Mouse (Mus musculus): Measurements from ENCODE around the gene Ifitm5. TPM values are rescaled to one million over a fixed set of nuclear protein-coding genes. Genes with fewer than 3 reads are reported as not detected.

Ifitm5 gene
- not detected in 2 replicates for polyA plus RNA-seq (2012)

DNA sequence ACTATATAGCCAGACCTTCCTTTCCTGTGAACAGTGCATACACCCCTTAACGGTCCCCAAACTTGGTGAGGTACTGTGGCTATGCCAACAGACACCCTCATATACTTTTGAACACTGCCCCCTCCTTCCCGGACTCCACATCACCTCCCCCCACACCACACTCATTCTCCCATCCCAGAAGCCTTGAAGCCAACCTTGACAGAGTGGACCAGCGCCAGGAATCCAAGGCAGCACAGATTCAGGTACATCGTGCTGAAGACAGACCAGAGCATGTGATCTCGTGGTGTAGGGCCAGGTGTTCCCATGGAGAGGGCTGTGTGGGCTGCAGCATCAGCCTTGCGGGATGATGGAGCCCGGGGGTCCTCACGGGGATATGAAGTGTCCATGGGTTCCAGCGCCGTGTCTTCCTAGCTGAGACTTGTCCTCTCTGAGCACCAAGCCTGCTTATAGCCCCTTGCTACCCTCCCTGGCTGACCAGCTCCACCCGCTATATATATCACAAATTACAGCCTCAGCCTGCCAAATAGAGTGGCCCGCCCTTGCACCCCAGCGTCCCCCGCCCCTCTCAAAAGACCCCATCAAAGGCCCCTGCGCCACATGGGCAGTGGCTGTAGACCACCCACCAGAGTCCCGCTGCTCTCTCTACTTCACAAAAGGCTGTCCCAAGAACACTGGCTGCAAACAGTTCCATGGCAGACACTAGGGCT lies at the start of gene Ifitm5:
Gene Ifitm5, minus strand, starts transcription at position 468 of the 707 bp plus-strand sequence.
- no peak within 1 kb of the TSS for H3K4me3 ChIP-seq (replicated peaks)
- peaks cover 9% of the 10 kb centered on the region for H3K4me1 ChIP-seq (ENCODE audit: control insufficient read depth)
- H3K36me3 ChIP-seq (ENCODE audit: control insufficient read depth): peaks cover 38% of the 10 kb centered on the region; the same call in 1 of the 2 replicates
- no peaks in the 10 kb centered on the region for H3K27me3 ChIP-seq (ENCODE audit: control insufficient read depth)
- no peaks in the 10 kb centered on the region for H3K9me3 ChIP-seq (ENCODE audit: control insufficient read depth, low read length)
- TF ChIP-seq TAL1 (IDR thresholded peaks at IDR 0.05; ENCODE audit: low read length): no peak
- no peak for TF ChIP-seq GATA1 (IDR thresholded peaks at IDR 0.05; ENCODE audit: low read length)

DNA sequence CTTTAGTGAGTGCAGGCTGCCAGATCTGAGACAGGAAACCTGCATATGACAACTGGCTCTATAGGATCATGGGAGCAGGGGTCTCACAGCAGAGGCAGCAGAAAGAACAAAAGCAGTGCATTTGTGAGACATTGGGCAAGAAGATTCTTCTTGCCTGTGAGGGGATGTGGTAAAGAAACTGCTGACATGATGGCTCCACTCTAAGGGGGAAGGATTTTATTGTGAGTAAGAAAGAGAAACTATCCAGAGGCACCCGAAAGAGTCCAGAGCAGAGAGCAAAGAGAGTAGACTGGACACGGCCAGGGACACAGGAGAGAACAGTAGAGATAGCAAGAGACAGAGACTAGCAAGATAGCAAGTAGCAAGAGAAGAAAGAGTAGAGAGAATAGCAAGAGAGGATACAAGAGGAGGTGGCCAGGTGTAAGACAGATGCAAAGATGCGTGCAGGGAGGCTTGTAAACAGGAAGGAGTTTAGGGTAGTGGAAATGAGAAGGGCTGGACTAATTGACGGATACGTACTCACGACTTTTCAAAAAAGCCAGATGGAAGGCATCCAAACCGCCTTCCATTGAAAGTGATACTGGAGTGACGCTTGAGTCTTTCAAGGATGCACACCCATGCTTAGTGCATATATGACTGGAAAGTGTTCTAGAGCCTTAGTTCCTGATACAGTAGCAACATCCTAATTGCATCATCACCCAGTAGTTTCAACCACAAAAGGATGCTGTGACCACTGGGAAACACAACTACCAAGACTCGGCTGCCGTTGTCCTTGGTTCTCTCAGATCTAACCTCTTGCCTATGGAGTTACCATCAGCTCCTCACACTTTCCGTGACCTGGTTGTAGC lies 49.0 kb upstream of the Ifitm5 start:
- H3K36me3 ChIP-seq (ENCODE audit: control insufficient read depth): no peaks in the 10 kb centered on the region
- H3K27me3 ChIP-seq (ENCODE audit: control insufficient read depth): no peaks in the 10 kb centered on the region
- no peaks in the 10 kb centered on the region for H3K9me3 ChIP-seq (ENCODE audit: control insufficient read depth, low read length)
- no peaks in the 10 kb centered on the region for H3K4me1 ChIP-seq (ENCODE audit: control insufficient read depth)
- TF ChIP-seq GATA1 (IDR thresholded peaks at IDR 0.05; ENCODE audit: low read length) (no peak), TAL1 (IDR thresholded peaks at IDR 0.05; ENCODE audit: low read length) (no peak)
- H3K4me3 ChIP-seq (replicated peaks): no peak overlapping the region

DNA sequence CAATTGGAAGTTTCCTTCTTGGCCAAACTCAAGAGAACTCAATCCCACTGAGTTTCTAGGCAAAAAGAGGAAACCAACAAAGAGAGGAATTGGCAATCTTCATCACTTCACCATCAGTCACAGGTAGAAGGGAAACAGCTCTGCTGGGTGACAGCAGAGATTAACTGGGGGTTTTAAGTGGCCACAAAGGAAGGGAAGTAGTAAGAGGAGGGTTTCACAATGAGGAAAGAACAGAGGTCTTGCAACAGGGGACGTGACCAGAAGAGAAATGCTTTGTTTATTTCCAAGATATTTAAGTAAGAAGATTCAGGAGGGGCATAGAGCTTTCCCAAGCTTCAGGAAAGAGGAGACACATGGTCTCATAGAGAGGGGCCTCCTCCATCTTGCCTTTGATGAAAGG lies 47.7 kb upstream of the Ifitm5 start:
- H3K4me1 ChIP-seq (ENCODE audit: control insufficient read depth): no peaks in the 10 kb centered on the region
- no peaks in the 10 kb centered on the region for H3K9me3 ChIP-seq (ENCODE audit: control insufficient read depth, low read length)
- no peaks in the 10 kb centered on the region for H3K27me3 ChIP-seq (ENCODE audit: control insufficient read depth)
- TF ChIP-seq GATA1 (IDR thresholded peaks at IDR 0.05; ENCODE audit: low read length) (no peak), TAL1 (IDR thresholded peaks at IDR 0.05; ENCODE audit: low read length) (no peak)
- H3K4me3 ChIP-seq (replicated peaks): no peak overlapping the region
- H3K36me3 ChIP-seq (ENCODE audit: control insufficient read depth): no peaks in the 10 kb centered on the region

DNA sequence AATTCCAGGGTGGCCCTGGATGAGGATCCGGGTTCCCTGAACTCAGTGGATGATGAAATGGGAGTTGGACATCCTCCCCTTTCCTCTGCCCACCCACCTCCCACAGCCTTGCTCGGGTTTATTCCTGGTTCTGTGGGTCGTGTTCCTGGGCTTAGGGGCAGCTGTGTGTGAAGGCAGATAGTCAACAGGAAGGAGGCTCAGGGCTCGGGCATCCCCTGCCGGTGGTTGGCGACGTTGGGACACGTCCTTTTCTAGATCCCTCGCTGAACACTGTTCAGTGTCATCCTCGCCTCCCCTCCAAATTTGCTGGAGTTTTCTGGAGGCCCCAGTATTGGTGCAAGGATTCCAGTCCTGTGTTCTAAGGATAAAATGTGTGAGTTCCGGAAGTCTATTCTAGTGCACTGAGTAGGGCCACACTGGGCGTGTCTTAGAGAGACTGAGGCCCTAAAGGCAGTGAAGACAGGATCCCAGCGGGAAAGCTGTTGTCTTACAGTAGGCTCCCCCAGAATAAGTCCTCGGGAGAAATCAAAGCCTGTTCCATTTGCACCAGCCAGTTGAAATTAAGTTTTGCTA lies 41.1 kb upstream of the Ifitm5 start:
- Histone ChIP-seq H3K36me3 (ENCODE audit: control insufficient read depth) (no peaks in the 10 kb centered on the region), H3K27me3 (ENCODE audit: control insufficient read depth) (no peaks in the 10 kb centered on the region), H3K4me3 (replicated peaks) (no peak overlapping the region), H3K9me3 (ENCODE audit: control insufficient read depth, low read length) (no peaks in the 10 kb centered on the region), H3K4me1 (ENCODE audit: control insufficient read depth) (peaks cover 4% of the 10 kb centered on the region; the same call in 1 of the 2 replicates)
- TF ChIP-seq TAL1 (IDR thresholded peaks at IDR 0.05; ENCODE audit: low read length) (no peak), GATA1 (IDR thresholded peaks at IDR 0.05; ENCODE audit: low read length) (no peak)

DNA sequence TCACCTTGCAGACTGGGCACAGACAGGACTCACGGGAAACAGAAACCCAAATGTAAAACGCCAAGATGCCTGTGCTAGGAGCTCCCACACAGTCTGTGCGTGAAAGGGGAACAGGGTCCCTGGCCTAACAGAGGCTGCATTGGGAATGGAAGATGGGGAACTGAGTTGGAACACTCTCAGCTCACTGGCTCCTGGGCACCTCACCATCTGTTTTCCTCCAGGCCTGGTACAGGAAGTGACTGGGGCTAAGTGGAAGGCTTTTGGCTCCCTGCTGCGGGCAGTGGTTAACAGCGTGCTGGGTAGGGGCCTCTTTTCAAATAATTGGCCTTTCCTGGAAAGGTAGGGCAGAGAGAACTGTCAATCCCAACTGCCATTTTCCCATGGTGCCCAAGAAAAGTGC lies 40.5 kb upstream of the Ifitm5 start:
- Histone ChIP-seq H3K4me1 (ENCODE audit: control insufficient read depth) (peaks cover 4% of the 10 kb centered on the region; the same call in 1 of the 2 replicates), H3K36me3 (ENCODE audit: control insufficient read depth) (no peaks in the 10 kb centered on the region), H3K9me3 (ENCODE audit: control insufficient read depth, low read length) (no peaks in the 10 kb centered on the region), H3K4me3 (replicated peaks) (no peak overlapping the region), H3K27me3 (ENCODE audit: control insufficient read depth) (no peaks in the 10 kb centered on the region)
- TF ChIP-seq GATA1 (IDR thresholded peaks at IDR 0.05; ENCODE audit: low read length) (no peak), TAL1 (IDR thresholded peaks at IDR 0.05; ENCODE audit: low read length) (no peak)

DNA sequence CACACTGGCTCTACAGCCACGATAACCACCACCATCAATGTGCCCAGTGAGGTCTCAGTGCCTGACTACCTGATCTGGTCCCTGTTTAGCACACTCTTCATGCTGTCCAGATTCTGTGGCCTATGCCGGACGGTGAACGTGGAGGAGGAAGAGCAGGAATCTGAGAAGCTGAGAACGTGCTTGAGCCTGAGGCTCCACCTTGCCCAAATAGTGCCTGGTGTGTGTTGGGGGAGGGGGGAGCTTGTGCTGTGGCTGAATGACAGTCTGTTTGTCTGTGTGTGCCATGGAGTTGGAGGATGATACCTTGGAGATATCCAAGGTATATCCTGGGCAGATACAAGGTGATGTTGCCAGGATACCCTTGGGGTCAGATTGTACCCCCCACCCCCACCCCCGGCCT lies 40.1 kb upstream of the Ifitm5 start:
- no peaks in the 10 kb centered on the region for H3K27me3 ChIP-seq (ENCODE audit: control insufficient read depth)
- H3K9me3 ChIP-seq (ENCODE audit: control insufficient read depth, low read length): no peaks in the 10 kb centered on the region
- H3K36me3 ChIP-seq (ENCODE audit: control insufficient read depth): no peaks in the 10 kb centered on the region
- peaks cover 4% of the 10 kb centered on the region; the same call in 1 of the 2 replicates for H3K4me1 ChIP-seq (ENCODE audit: control insufficient read depth)
- TF ChIP-seq TAL1 (IDR thresholded peaks at IDR 0.05; ENCODE audit: low read length) (no peak), GATA1 (IDR thresholded peaks at IDR 0.05; ENCODE audit: low read length) (no peak)
- no peak overlapping the region for H3K4me3 ChIP-seq (replicated peaks)

DNA sequence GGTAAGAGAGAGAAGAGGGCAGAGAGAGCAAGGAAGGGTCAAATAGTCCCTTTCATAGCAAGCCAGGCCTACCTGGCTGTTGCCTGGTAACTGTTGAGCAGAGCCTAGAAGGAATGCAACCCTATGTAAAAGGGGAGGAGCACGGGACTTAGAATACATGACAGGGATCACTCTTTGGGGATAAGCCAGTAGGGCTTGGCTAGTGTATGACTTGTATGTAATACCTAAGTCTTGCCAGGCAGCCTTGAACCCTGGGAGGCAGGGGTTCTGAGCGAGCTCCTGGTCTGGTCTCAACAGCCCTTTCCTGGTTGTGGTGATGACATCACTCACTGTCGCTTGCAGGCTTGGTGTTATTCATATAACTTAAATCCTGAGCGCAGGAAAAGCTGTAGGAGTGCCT lies 38.9 kb upstream of the Ifitm5 start:
- Histone ChIP-seq H3K27me3 (ENCODE audit: control insufficient read depth) (no peaks in the 10 kb centered on the region), H3K4me1 (ENCODE audit: control insufficient read depth) (peaks cover 4% of the 10 kb centered on the region; the same call in 1 of the 2 replicates), H3K36me3 (ENCODE audit: control insufficient read depth) (no peaks in the 10 kb centered on the region), H3K4me3 (replicated peaks) (no peak overlapping the region), H3K9me3 (ENCODE audit: control insufficient read depth, low read length) (no peaks in the 10 kb centered on the region)
- no peak for TF ChIP-seq GATA1 (IDR thresholded peaks at IDR 0.05; ENCODE audit: low read length)
- TF ChIP-seq TAL1 (IDR thresholded peaks at IDR 0.05; ENCODE audit: low read length): no peak

DNA sequence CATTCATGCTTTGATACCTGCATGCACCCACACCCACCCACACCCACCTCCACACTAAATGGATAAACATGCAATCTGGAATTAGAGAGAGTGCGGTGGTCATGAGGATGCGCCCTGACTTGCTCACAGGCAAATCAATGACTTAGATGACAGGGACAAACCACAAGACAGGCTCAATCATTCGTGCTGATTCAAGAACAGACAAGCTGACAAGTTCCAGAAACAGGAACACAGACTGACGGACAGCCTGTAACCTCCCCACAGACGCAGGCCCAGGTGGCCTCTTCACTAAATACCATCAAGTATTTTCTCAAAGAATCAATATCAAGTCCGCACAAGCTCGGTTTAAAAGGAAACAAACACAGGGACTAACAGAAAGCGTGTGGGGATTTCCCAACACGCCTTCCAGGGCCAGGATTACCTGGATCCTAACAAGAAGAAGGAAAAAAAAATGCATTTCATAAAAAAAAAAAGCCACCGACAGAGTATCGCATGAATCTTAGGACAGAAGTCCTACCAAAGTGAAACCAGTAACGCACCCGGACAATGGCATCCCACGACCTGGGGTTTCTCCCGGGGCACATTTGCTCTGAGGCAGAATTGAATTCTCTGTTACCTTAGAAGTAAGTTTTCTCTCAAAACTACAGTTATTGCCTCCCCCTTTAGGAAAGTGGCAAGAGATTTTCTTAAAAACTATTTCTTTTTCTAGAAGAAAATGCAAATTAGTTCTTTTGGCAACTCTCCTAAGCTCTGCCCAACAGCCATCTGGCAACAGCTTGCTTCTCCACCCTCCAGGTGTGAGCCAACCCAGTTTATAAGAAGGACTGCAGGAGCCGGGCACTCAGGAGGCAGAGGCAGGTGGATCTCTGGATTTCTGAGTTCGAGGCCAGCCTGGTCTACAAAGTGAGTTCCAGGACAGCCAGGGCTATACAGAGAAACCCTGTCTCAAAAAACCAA lies 37.4 kb upstream of the Ifitm5 start:
- Histone ChIP-seq H3K9me3 (ENCODE audit: control insufficient read depth, low read length) (no peaks in the 10 kb centered on the region), H3K4me3 (replicated peaks) (no peak overlapping the region), H3K36me3 (ENCODE audit: control insufficient read depth) (no peaks in the 10 kb centered on the region), H3K4me1 (ENCODE audit: control insufficient read depth) (peaks cover 4% of the 10 kb centered on the region; the same call in 1 of the 2 replicates), H3K27me3 (ENCODE audit: control insufficient read depth) (no peaks in the 10 kb centered on the region)
- TF ChIP-seq TAL1 (IDR thresholded peaks at IDR 0.05; ENCODE audit: low read length) (no peak), GATA1 (IDR thresholded peaks at IDR 0.05; ENCODE audit: low read length) (no peak)
